Mouse (Mus musculus): ENCODE data around the gene Mapk8. TPM values are rescaled to one million over a fixed set of nuclear protein-coding genes. Genes with fewer than 3 reads are reported as not detected.

Mapk8 gene
- polyA plus RNA-seq, 1 experiment from 2014 or later, result 3.1 TPM

DNA sequence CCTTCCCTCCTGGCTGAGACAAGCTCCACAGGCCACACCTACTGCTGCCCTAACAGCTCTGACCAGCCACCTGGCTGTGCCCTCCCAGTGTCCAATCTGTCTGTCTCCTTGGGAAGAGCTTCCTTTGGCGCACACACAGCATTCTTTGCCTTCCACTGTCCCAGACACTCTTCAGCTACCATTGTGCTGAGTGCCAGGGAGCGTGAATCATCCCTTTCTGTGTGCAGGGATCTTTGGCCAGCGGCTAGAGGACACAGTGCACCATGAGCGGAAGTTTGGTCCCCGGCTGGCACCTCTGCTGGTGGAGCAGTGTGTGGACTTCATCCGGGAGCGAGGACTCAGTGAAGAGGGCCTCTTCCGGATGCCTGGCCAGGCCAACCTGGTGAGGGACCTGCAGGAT is 88.1 kb downstream of the Mapk8 start:
- ATAC-seq (no peak), DNase-seq (no peak)
- Histone ChIP-seq H3K36me3 (replicated peaks; ENCODE audit: insufficient read depth, low read length) (no peaks in the 10 kb centered on the region), H3K4me3 (ENCODE audit: low read depth, low read length) (no peak overlapping the region), H3K9me3 (ENCODE audit: low read length) (no peaks in the 10 kb centered on the region), H3K4me2 (ENCODE audit: low read depth, low read length) (no peak overlapping the region), H3K27me3 (ENCODE audit: insufficient read depth, low read length) (no peaks in the 10 kb centered on the region), H3K4me1 (ENCODE audit: insufficient read depth) (0 out of 2 replicates have a peak, but pooled peaks cover 3% of the 10 kb centered on the region), H3K9ac (replicated peaks) (no peak overlapping the region), H3K27ac (ENCODE audit: low read depth) (no peak overlapping the region)
- WGBS (ENCODE audit: insufficient replicate concordance), result 81% methylated on average over 8 of the region's 8 CpGs
- TF ChIP-seq CTCF (IDR thresholded peaks at IDR 0.05; ENCODE audit: low read depth) (no peak), EP300 (IDR thresholded peaks at IDR 0.05; ENCODE audit: low read depth) (no peak)

DNA sequence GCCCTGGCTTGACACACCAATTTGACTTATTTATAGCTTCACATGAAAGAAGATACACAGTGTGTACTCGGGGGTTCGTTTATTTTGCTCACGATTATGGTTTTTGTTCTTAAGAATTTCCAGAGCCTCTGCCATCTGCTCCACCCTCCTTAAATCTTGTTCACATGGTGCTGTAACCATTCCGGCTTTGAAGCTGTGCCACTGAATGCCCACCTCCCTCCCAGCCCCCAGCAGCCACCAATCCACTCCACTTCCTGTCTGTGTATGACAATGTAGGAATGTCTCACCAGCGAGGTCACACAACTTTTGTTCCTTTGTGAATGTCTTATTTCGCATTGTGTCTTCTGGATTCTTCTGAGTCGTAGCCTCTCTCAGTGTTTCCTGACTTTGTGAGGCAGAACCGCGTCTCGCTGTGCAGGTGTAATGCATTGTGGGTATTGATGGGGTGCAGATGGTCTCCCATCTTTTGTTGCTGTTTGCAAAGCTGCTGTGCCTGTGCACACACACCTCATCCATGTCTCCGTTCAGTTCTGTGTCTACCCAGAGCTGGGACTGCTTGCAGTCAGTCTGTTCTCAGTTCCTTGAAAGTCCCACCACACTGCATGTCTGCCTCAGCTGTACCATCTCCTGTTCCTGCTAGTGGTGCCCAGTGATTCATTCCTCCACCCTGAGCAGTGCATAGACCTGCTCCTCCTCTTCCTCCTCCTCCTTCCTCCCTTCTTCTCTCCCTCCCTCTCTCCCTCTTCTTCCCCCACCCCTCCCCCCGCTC is 89.2 kb downstream of the Mapk8 start:
- no peak for TF ChIP-seq CTCF (IDR thresholded peaks at IDR 0.05; ENCODE audit: low read depth)
- no peak for TF ChIP-seq EP300 (IDR thresholded peaks at IDR 0.05; ENCODE audit: low read depth)
- DNase-seq (no peak), ATAC-seq (no peak)
- Histone ChIP-seq H3K4me2 (ENCODE audit: low read depth, low read length) (no peak overlapping the region), H3K27me3 (ENCODE audit: insufficient read depth, low read length) (no peaks in the 10 kb centered on the region), H3K4me1 (ENCODE audit: insufficient read depth) (0 out of 2 replicates have a peak, but pooled peaks cover under 1% of the 10 kb centered on the region), H3K27ac (ENCODE audit: low read depth) (no peak overlapping the region), H3K4me3 (ENCODE audit: low read depth, low read length) (no peak overlapping the region), H3K9ac (replicated peaks) (no peak overlapping the region), H3K9me3 (ENCODE audit: low read length) (no peaks in the 10 kb centered on the region), H3K36me3 (replicated peaks; ENCODE audit: insufficient read depth, low read length) (no peaks in the 10 kb centered on the region)
- WGBS (ENCODE audit: insufficient replicate concordance), result 49% methylated on average over 12 of the region's 12 CpGs

GRCm38 (mm10) chr14:33355276-33355675 is 91.7 kb downstream of the Mapk8 start:
- Histone ChIP-seq H3K36me3 (replicated peaks; ENCODE audit: insufficient read depth, low read length) (no peaks in the 10 kb centered on the region), H3K4me3 (ENCODE audit: low read depth, low read length) (no peak overlapping the region), H3K9me3 (ENCODE audit: low read length) (no peaks in the 10 kb centered on the region), H3K27me3 (ENCODE audit: insufficient read depth, low read length) (peaks cover 18% of the 10 kb centered on the region), H3K4me1 (ENCODE audit: insufficient read depth) (no peaks in the 10 kb centered on the region), H3K27ac (ENCODE audit: low read depth) (no peak overlapping the region), H3K4me2 (ENCODE audit: low read depth, low read length) (no peak overlapping the region), H3K9ac (replicated peaks) (no peak overlapping the region)
- ATAC-seq, result 0 out of 2 replicates have a peak, but pooled peaks have one; percentile 29
- no peak for TF ChIP-seq CTCF (IDR thresholded peaks at IDR 0.05; ENCODE audit: low read depth)
- no peak for TF ChIP-seq EP300 (IDR thresholded peaks at IDR 0.05; ENCODE audit: low read depth)
- WGBS (ENCODE audit: insufficient replicate concordance), result 71% methylated on average over 5 of the region's 5 CpGs
- no peak for DNase-seq

- Histone ChIP-seq H3K4me2 (ENCODE audit: low read depth, low read length) (no peak overlapping the region), H3K9ac (replicated peaks) (no peak overlapping the region), H3K36me3 (replicated peaks; ENCODE audit: insufficient read depth, low read length) (no peaks in the 10 kb centered on the region), H3K27me3 (ENCODE audit: insufficient read depth, low read length) (peaks cover 23% of the 10 kb centered on the region), H3K27ac (ENCODE audit: low read depth) (no peak overlapping the region), H3K4me3 (ENCODE audit: low read depth, low read length) (no peak overlapping the region), H3K9me3 (ENCODE audit: low read length) (no peaks in the 10 kb centered on the region), H3K4me1 (ENCODE audit: insufficient read depth) (no peaks in the 10 kb centered on the region)
- no peak for ATAC-seq
- WGBS (ENCODE audit: insufficient replicate concordance), result 69% methylated on average over 6 of the region's 6 CpGs
- TF ChIP-seq EP300 (IDR thresholded peaks at IDR 0.05; ENCODE audit: low read depth), result no peak
- no peak for TF ChIP-seq CTCF (IDR thresholded peaks at IDR 0.05; ENCODE audit: low read depth)
- DNase-seq, result no peak
Measured at GRCm38 (mm10) chr14:33352890-33353289, 94.1 kb downstream of the Mapk8 start.

- no peak for DNase-seq
Measured at GRCm38 (mm10) chr14:33351984-33352722, 94.8 kb downstream of the Mapk8 start.

DNA sequence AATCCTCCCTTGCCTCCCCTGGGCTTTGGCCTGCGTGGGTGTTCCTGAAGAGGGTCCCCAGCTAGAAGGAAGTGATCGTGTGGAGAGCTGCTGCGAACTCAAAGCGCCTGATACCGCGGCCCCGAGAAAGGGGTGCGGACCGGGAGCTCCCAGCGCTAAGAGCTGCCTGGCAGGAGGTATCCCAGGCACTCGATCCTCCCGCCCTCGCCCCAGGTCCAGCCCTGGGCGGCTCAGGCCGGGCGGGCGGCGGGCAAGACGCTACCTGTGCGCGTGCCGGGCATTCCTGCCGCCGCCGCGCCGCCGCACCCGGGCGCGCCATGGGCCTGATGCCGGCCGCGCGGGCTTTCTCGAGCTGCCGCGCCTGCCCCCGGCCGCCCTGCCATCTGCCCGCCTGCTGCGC is 95.9 kb downstream of the Mapk8 start:
- peak; percentile 48 for ATAC-seq

More at GRCm38 (mm10) chr14:33351984-33352722, 94.8 kb downstream of the Mapk8 start:
- no peak for TF ChIP-seq CTCF (IDR thresholded peaks at IDR 0.05; ENCODE audit: low read depth)
- TF ChIP-seq EP300 (IDR thresholded peaks at IDR 0.05; ENCODE audit: low read depth), result no peak
- Histone ChIP-seq H3K4me3 (ENCODE audit: low read depth, low read length) (no peak overlapping the region), H3K9me3 (ENCODE audit: low read length) (no peaks in the 10 kb centered on the region), H3K27ac (ENCODE audit: low read depth) (no peak overlapping the region), H3K4me2 (ENCODE audit: low read depth, low read length) (no peak overlapping the region), H3K4me1 (ENCODE audit: insufficient read depth) (no peaks in the 10 kb centered on the region), H3K36me3 (replicated peaks; ENCODE audit: insufficient read depth, low read length) (no peaks in the 10 kb centered on the region), H3K9ac (replicated peaks) (no peak overlapping the region), H3K27me3 (ENCODE audit: insufficient read depth, low read length) (peaks cover 23% of the 10 kb centered on the region)
- 60% methylated on average over 6 of the region's 6 CpGs for WGBS (ENCODE audit: insufficient replicate concordance)
- ATAC-seq, result no peak

More for the DNA sequence above, 95.9 kb downstream of the Mapk8 start:
- no peak for DNase-seq
- Histone ChIP-seq H3K4me3 (ENCODE audit: low read depth, low read length) (peak overlapping the region; percentile 31; the same call in 1 of the 2 replicates), H3K27ac (ENCODE audit: low read depth) (no peak overlapping the region), H3K4me2 (ENCODE audit: low read depth, low read length) (peak overlapping the region; percentile 67), H3K36me3 (replicated peaks; ENCODE audit: insufficient read depth, low read length) (no peaks in the 10 kb centered on the region), H3K4me1 (ENCODE audit: insufficient read depth) (no peaks in the 10 kb centered on the region), H3K27me3 (ENCODE audit: insufficient read depth, low read length) (peaks cover 23% of the 10 kb centered on the region), H3K9ac (replicated peaks) (0 out of 2 replicates have a peak overlapping the region, but pooled peaks have one; percentile 21), H3K9me3 (ENCODE audit: low read length) (no peaks in the 10 kb centered on the region)
- TF ChIP-seq EP300 (IDR thresholded peaks at IDR 0.05; ENCODE audit: low read depth) (no peak), CTCF (IDR thresholded peaks at IDR 0.05; ENCODE audit: low read depth) (no peak)
- WGBS (ENCODE audit: insufficient replicate concordance), result 4% methylated on average over 41 of the region's 42 CpGs

Measured in liver, postnatal 0 days (tissue).